Mouse (Mus musculus) embryo, embryonic 10 days (tissue): ENCODE measurements at regions not wholly inside any gene's neighbourhood (a gene's known extent, or its start where the extent isn't known, plus 50 kb on each side); places are given as distances from the start of the nearest gene placed in this dataset.
A peak's percentile ranks its signal among the peaks of the same experiment; 100 is the strongest.

Experiments
- DNase-seq: peaks from one replicate; pipeline ENCODE4 v3.0.0-alpha.2; 2015; ENCODE audit warnings: low spot score

GRCm38 (mm10) chr1:60627786-60628453 lies 61.0 kb upstream of the Raph1 start:
- DNase-seq, result peak; percentile 62

- DNase-seq, result no peak
These were observed 60.5 kb upstream of the Raph1 start for GRCm38 (mm10) chr1:60627367-60627766.

GRCm38 (mm10) chr1:60625698-60626486 lies 59.0 kb upstream of the Raph1 start:
- peak; percentile 14 for DNase-seq

GRCm38 (mm10) chr1:60624231-60624630 lies 57.3 kb upstream of the Raph1 start:
- no peak for DNase-seq

GRCm38 (mm10) chr1:60623440-60624016 lies 56.6 kb upstream of the Raph1 start:
- DNase-seq, result no peak

- DNase-seq, result no peak
These were observed 54.9 kb upstream of the Raph1 start for GRCm38 (mm10) chr1:60621770-60622169.

- DNase-seq, result no peak
These were observed 54.3 kb upstream of the Raph1 start for GRCm38 (mm10) chr1:60621064-60621726.

GRCm38 (mm10) chr1:60618389-60618788 lies 51.5 kb upstream of the Raph1 start:
- DNase-seq, result no peak

- DNase-seq, result no peak
These were observed 50.0 kb upstream of the Raph1 start for GRCm38 (mm10) chr1:60616916-60617315.
